23 mouse cellular contexts compared by ENCODE assay signal in genomic region chr2:20978726-20979125, GRCm38 (mm10).
"Had no signal": no experiment of that assay in that cellular context is flagged by ENCODE, and none has a peak within 500 bp of the region (broad histone marks: within the 10 kb centered on the region; RNA-seq: fewer than 3 reads in every experiment).

No protein-coding gene starts in this region.

- H3K27me3 ChIP-seq: embryonic facial prominence, embryonic 12.5 days; embryonic facial prominence, embryonic 13.5 days; embryonic facial prominence, embryonic 15.5 days; forebrain, embryonic 12.5 days; forebrain, embryonic 13.5 days; forebrain, embryonic 15.5 days had no signal

- H3K9me3 ChIP-seq: embryonic facial prominence, embryonic 10.5 days; embryonic facial prominence, embryonic 12.5 days; embryonic facial prominence, embryonic 13.5 days; embryonic facial prominence, embryonic 15.5 days; forebrain, embryonic 10.5 days; forebrain, embryonic 12.5 days; forebrain, embryonic 13.5 days; forebrain, embryonic 15.5 days had no signal

- H3K4me3 ChIP-seq: embryonic facial prominence, embryonic 10.5 days; embryonic facial prominence, embryonic 12.5 days; embryonic facial prominence, embryonic 13.5 days; embryonic facial prominence, embryonic 15.5 days; erythroblast, embryonic 14.5 days; forebrain, embryonic 10.5 days; forebrain, embryonic 12.5 days; forebrain, embryonic 13.5 days; forebrain, embryonic 15.5 days; gastrocnemius, adult 2 months; heart, adult 2 months had no signal

- DNase-seq: cerebellum, adult 9-11 months; cerebellum, postnatal 10 days; cerebellum, postnatal 14 days; cerebellum, postnatal 25 days; cerebellum, postnatal 36 days; embryo, embryonic 11 days; forebrain, postnatal 0 days; gastrocnemius, adult 2 months; gastrocnemius, postnatal 10 days; gastrocnemius, postnatal 14 days; gastrocnemius, postnatal 25 days; gastrocnemius, postnatal 36 days; heart, adult 11 months; heart, adult 2 months had no signal

- H3K36me3 ChIP-seq: embryonic facial prominence, embryonic 10.5 days; embryonic facial prominence, embryonic 12.5 days; embryonic facial prominence, embryonic 13.5 days; embryonic facial prominence, embryonic 15.5 days; forebrain, embryonic 10.5 days; forebrain, embryonic 12.5 days; forebrain, embryonic 15.5 days had no signal

- H3K27ac ChIP-seq: embryonic facial prominence, embryonic 10.5 days; embryonic facial prominence, embryonic 12.5 days; embryonic facial prominence, embryonic 13.5 days; embryonic facial prominence, embryonic 15.5 days; forebrain, embryonic 10.5 days; forebrain, embryonic 12.5 days; forebrain, embryonic 13.5 days; forebrain, embryonic 15.5 days; gastrocnemius, adult 2 months; heart, adult 2 months had no signal

- H3K4me1 ChIP-seq: embryonic facial prominence, embryonic 12.5 days; embryonic facial prominence, embryonic 13.5 days; embryonic facial prominence, embryonic 15.5 days; forebrain, embryonic 12.5 days; forebrain, embryonic 15.5 days had no signal
